Mouse (Mus musculus) ovary, adult 2 months (tissue): Measurements from ENCODE around the gene Vmn1r123. TPM values are rescaled to one million over a fixed set of nuclear protein-coding genes. Genes with fewer than 3 reads are reported as not detected.

Experiments
- polyA plus RNA-seq: library from polyadenylated mRNA; depleted of rRNA; stranded (reverse); fragments of >200 nt; gene quantifications from 2 replicates; pipeline ENCODE4 v1.2.3, GENCODE M21; 2012; rRNA removed

The Vmn1r123 gene
- not detected in 2 replicates for polyA plus RNA-seq

DNA sequence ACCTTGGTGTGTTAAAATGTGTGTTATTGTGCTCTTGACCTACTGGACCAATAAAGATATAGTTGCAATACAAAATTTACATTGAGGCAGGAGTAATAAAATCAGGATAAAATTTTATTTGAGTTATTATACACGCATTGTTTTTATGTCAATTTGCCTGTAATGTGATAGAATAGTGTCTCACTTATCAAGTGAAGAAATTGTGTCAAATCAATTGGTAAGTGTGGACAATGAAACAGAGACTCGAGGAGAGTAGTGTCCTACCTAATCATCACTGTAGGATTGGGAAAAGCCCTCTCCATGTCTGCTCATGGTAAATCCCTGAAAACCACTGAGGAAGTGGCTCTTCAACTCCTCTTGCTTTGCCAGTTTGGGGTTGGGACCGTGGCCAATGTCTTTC is at the start of gene Vmn1r123:
TSS of gene Vmn1r123 (plus strand) at position 301 of the 400 bp plus-strand sequence.

DNA sequence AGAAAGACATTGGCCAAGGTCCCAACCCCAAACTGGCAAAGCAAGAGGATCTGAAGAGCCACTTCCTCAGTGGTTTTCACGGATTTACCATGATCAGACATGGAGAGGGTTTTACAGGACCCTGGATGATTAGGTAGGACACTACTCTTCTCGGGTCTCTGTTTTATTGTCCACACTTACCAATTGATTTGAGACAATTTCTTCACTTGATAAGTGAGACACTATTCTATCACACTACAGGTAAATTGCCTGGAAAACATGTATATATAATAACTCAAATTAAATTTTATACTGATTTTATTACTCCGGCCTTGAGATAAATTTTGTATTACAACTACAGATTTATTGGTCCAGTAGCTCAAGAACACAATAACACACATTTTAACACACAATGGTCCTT is 28.0 kb upstream of the Vmn1r123 start, which contains the start of gene Vmn1r122:
TSS of gene Vmn1r122 (minus strand) at position 101 of the 400 bp plus-strand sequence.

DNA sequence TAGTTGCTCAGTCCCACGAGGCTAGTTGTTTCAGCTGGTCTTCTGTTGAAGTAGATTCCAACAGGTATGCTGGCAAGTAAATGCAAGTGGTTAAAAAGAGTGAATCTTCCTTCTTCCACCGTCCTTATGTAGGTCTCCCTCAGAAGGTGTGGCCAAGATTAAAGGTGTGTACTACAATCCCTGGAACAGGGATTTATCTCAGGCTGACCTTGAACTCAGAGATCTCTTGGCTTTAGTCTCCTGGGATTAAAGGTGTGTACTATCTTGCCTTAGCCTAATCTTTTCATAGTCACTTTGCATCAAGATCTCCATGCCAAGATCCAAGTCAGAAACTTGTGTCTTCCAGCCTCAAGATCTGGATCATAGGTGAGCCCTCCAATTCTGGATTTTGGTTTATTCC is 28.3 kb downstream of the Vmn1r123 start, which contains the start of gene Gm5157:
TSS of gene Gm5157 (minus strand) at position 101 of the 400 bp plus-strand sequence.

Other genes starting within 250 kb of the Vmn1r123 start
- gene Vmn1r118, start 249.8 kb upstream of the Vmn1r123 start, polyA plus RNA-seq, result not detected in 2 replicates
- gene Vmn1r119, start 149.7 kb upstream of the Vmn1r123 start, polyA plus RNA-seq, result not detected in 2 replicates
- gene Vmn1r120, start 108.4 kb upstream of the Vmn1r123 start, polyA plus RNA-seq, result not detected in 2 replicates
- not detected in 2 replicates for gene Vmn1r121, start 63.7 kb upstream of the Vmn1r123 start, polyA plus RNA-seq
- not detected in 2 replicates for gene Vmn1r122, start 28.1 kb upstream of the Vmn1r123 start, polyA plus RNA-seq
- not detected in 2 replicates for gene Gm5157, start 28.2 kb downstream of the Vmn1r123 start, polyA plus RNA-seq
- not detected in 2 replicates for gene Vmn1r124, start 98.4 kb downstream of the Vmn1r123 start, polyA plus RNA-seq
- not detected in 2 replicates for gene Vmn1r125, start 110.0 kb downstream of the Vmn1r123 start, polyA plus RNA-seq
- gene Vmn1r126, start 139.3 kb downstream of the Vmn1r123 start, polyA plus RNA-seq, result not detected in 2 replicates
- gene Vmn1r127, start 157.7 kb downstream of the Vmn1r123 start, polyA plus RNA-seq, result not detected in 2 replicates
- gene Vmn1r128, start 187.2 kb downstream of the Vmn1r123 start, polyA plus RNA-seq, result not detected in 2 replicates
- not detected in 2 replicates for gene Vmn1r129, start 199.1 kb downstream of the Vmn1r123 start, polyA plus RNA-seq